Mouse (Mus musculus) CD4-positive naive resting alpha-beta T cell, adult 57 days (primary cell): ENCODE data around the gene Wfikkn2. TPM values are rescaled to one million over a fixed set of nuclear protein-coding genes. Genes with fewer than 3 reads are reported as not detected.

Experiments
- total RNA-seq: library from RNA; stranded (reverse); gene quantifications from one replicate; pipeline ENCODE4 v1.2.4, GENCODE M21; 2023

The Wfikkn2 gene
- total RNA-seq, result 2.2 TPM

DNA sequence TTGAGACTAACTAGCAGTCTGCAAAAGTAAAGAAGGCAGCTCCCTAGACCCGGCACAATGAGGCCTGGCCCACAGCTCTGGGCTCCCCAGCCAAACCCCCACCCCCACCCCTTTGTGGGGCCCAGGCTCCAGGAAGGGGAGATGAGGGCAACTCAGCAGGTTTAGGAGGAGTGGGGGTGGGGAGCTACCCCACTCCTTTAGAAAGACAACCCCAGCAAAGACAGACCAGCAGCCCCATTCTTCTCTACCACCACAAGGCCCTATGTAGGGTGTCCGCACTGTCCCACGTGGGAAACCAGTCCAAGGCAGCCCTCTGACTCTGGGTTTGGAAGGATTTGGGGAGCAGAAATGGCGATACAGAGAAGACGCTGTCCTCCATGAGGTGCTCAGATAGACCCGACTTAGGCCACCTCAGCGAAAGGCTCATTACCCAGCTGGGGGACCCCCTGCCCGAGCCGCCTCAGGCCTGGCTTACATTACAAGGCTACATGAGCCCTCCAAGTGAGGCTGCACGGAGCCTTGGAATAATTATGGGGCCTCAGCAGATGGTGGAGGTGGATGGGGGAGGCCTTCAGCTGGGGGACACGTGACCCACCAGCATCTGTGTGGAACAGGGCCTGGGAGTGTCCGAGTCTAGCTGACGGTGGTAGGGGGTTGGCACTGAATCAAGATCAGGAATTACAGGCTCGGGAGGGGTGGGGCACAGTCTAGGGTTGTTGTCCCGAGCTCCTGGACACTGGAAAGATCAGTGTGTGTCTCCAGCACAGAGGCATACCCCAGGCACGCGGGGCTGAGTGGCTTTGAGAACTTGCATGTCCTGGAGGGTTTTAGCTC lies at the start of gene Wfikkn2:
Gene Wfikkn2 (minus strand): TSS at position 51 of the 834 bp plus-strand sequence.

DNA sequence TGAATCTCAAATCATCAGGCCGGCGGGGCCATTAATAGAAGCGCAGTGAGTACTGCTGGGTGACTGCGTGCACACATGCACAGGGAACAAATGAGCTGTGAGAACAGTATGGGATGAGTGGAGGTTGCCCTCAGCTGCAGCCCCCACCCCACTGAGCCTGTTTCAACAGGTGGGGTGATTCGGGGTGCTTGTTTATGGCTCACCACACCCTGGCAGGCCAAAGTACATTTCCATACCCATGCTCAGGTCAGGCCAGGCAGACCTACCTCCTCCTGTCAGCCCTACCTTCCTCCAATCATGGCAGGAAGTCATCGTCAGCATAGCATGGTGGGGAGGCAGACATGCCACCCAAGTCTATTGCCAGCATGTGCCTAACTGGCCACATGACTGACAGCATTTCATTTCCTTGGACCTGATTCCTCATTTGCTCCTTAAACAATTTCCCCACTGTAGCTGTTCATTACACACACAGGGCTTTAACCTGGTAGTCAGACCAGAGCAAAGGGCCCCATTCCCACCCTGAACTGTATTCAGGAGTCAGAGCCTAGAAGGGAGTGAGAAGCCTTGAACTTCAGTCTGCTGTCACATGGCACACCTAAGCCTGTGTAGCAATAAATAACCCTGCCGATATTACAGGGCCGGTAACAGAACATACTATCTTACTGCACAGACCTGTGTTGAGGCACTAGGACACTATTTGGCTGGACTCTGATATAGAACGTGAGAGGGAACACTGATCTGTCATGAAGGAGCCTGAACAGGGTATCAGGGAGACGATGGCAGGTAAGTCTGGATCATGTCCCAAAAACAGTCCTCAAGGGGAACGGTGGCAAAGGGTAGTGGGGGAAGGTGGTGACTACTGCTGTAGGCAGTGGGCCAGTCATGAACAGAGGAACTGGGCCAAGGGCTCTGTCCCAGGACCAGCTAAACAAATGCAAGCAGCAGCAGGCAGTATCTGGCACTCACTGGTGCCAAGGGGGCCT lies 35.7 kb upstream of the Wfikkn2 start, which contains the start of gene Gm21885:
Gene Gm21885 (plus strand): TSS at position 675 of the 983 bp plus-strand sequence.

DNA sequence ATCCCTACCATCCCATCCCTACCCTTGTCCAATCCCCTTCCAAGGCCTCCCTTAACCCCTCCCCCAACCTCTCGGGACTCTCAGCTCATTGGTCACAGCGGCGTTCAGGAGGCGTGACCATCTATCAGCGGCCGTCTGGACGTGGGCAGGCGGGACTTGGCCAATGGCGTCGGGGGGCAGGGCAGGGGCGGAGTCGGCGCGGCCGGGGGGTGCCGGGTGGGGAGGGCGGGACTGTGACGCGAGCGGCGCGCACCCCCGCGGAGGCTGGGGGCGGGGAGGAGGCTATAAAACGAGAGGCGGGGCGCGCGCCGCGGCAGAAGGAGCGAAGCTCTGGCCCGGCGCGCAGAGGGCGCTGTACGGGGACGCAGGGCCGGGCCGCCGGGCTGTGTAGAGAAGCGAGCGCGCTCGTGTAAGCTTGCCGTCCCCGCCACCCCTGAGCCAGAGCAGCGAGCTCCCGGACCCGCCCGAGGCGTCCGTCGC lies 34.6 kb downstream of the Wfikkn2 start, which contains the start of gene Tob1:
Gene Tob1 (plus strand): TSS at position 331 of the 480 bp plus-strand sequence.

Other genes starting within 250 kb of the Wfikkn2 start
- 85.0 TPM for gene Spag9, start 249.9 kb downstream of the Wfikkn2 start, total RNA-seq
- 122 TPM for gene Tob1, start 34.6 kb downstream of the Wfikkn2 start, total RNA-seq
- gene Gm21885, start 35.9 kb upstream of the Wfikkn2 start, total RNA-seq, result not detected
- gene Luc7l3, start 76.0 kb upstream of the Wfikkn2 start, total RNA-seq, result 118 TPM
- gene Ankrd40, start 82.0 kb upstream of the Wfikkn2 start, total RNA-seq, result 51.1 TPM
- gene Abcc3, start 147.0 kb upstream of the Wfikkn2 start, total RNA-seq, result 2.4 TPM
- not detected for gene Cacna1g, start 228.2 kb upstream of the Wfikkn2 start, total RNA-seq
- gene Spata20, start 240.2 kb upstream of the Wfikkn2 start, total RNA-seq, result not detected